In the genomic region with DNA sequence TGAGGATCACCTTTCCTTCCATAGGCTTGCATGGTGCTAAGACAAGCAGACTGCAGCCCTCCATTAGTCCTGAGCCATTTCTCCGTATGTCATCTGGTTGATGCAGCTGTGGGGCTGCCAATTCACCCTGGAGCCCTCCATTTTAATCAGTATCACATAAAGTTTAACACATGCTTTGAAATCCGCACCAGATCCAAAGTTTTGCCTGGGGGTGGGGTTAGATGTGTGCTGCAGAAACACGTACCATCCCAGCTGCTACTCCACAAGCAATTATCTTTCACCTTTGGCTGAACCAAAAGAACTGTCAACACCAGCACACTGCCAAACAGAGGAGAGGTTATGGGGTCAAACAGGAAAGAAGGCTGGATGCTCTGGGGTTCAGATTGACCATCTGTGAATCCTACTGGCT, we compare ENCODE assay signal across 9 mouse cellular contexts.
DNase-seq lines count a peak whose midpoint lies in the region; ATAC-seq and TF ChIP-seq lines count a peak whose summit lies in the region.
"Had no signal": no experiment of that assay in that cellular context is flagged by ENCODE, and none has a peak within 500 bp of the region (broad histone marks: within the 10 kb centered on the region; RNA-seq: fewer than 3 reads in every experiment).

No protein-coding gene starts in this region.

- WGBS in forebrain, embryonic 10.5 days = 49% methylated on average over 3 of the region's 3 CpGs
- WGBS in forebrain, embryonic 15.5 days = 42% methylated on average over 3 of the region's 3 CpGs
- 34% methylated on average over 3 of the region's 3 CpGs for WGBS in heart, adult 2 months
- WGBS in liver, embryonic 14.5 days (ENCODE audit: insufficient replicate concordance) = 54% methylated on average over 3 of the region's 3 CpGs
- 53% methylated on average over 3 of the region's 3 CpGs for WGBS in forebrain, embryonic 13.5 days

- TF ChIP-seq POLR2A in heart, adult 2 months (IDR thresholded peaks at IDR 0.05; ENCODE audit: insufficient read depth, low read depth, low read length) = no peak

- no peaks in the 10 kb centered on the region; the same call in 1 of the 2 replicates for H3K79me2 ChIP-seq in heart, adult 2 months (replicated peaks; ENCODE audit: control insufficient read depth, insufficient read depth, low read length)

- no peaks in the 10 kb centered on the region for H3K9me3 ChIP-seq in forebrain, embryonic 10.5 days
- no peaks in the 10 kb centered on the region for H3K9me3 ChIP-seq in forebrain, embryonic 15.5 days
- no peaks in the 10 kb centered on the region for H3K9me3 ChIP-seq in liver, embryonic 14.5 days (ENCODE audit: control insufficient read depth, low read length)
- no peaks in the 10 kb centered on the region for H3K9me3 ChIP-seq in forebrain, embryonic 13.5 days (replicated peaks)

- H3K27ac ChIP-seq in forebrain, embryonic 10.5 days = no peak overlapping the region
- no peak overlapping the region for H3K27ac ChIP-seq in forebrain, embryonic 15.5 days (replicated peaks)
- no peak overlapping the region for H3K27ac ChIP-seq in heart, adult 2 months
- no peak overlapping the region for H3K27ac ChIP-seq in liver, embryonic 14.5 days
- H3K27ac ChIP-seq in forebrain, embryonic 13.5 days = no peak overlapping the region

- peaks cover 7% of the 10 kb centered on the region for H3K4me1 ChIP-seq in forebrain, embryonic 10.5 days
- 0 out of 2 replicates have a peak, but pooled peaks cover 6% of the 10 kb centered on the region for H3K4me1 ChIP-seq in forebrain, embryonic 15.5 days
- peaks cover 6% of the 10 kb centered on the region for H3K4me1 ChIP-seq in heart, adult 2 months (ENCODE audit: control insufficient read depth, insufficient read depth, low read length)
- H3K4me1 ChIP-seq in liver, embryonic 14.5 days (replicated peaks; ENCODE audit: control insufficient read depth in 2 of 2, insufficient read depth in 2 of 2, low read length in 1 of 2) = peaks cover 0 to 3% of the 10 kb centered on the region in 2 experiments; a peak in 2 of 4 replicates
- H3K4me1 ChIP-seq in forebrain, embryonic 13.5 days = peaks cover 5% of the 10 kb centered on the region

- H3K36me3 ChIP-seq in forebrain, embryonic 10.5 days (replicated peaks) = no peaks in the 10 kb centered on the region
- H3K36me3 ChIP-seq in forebrain, embryonic 15.5 days = no peaks in the 10 kb centered on the region
- no peaks in the 10 kb centered on the region for H3K36me3 ChIP-seq in heart, adult 2 months (ENCODE audit: control insufficient read depth, insufficient read depth, low read length)
- H3K36me3 ChIP-seq in liver, embryonic 14.5 days (replicated peaks; ENCODE audit: control insufficient read depth, insufficient read depth, low read depth) = no peaks in the 10 kb centered on the region
- no peaks in the 10 kb centered on the region for H3K36me3 ChIP-seq in forebrain, embryonic 13.5 days (ENCODE audit: poor library complexity, severe bottlenecking)

- no peak overlapping the region for H3K9ac ChIP-seq in forebrain, embryonic 15.5 days (replicated peaks)
- H3K9ac ChIP-seq in heart, adult 2 months (ENCODE audit: low read depth, low read length) = no peak overlapping the region
- no peak overlapping the region for H3K9ac ChIP-seq in liver, embryonic 14.5 days (replicated peaks)
- no peak overlapping the region for H3K9ac ChIP-seq in forebrain, embryonic 13.5 days

- H3K27me3 ChIP-seq in forebrain, embryonic 10.5 days (ENCODE audit: poor library complexity, severe bottlenecking) = no peaks in the 10 kb centered on the region
- H3K27me3 ChIP-seq in forebrain, embryonic 15.5 days = no peaks in the 10 kb centered on the region
- no peaks in the 10 kb centered on the region for H3K27me3 ChIP-seq in heart, adult 2 months (ENCODE audit: control insufficient read depth, insufficient read depth, low read length)
- H3K27me3 ChIP-seq in liver, embryonic 14.5 days (ENCODE audit: control insufficient read depth, insufficient read depth, low read length) = no peaks in the 10 kb centered on the region
- no peaks in the 10 kb centered on the region for H3K27me3 ChIP-seq in forebrain, embryonic 13.5 days

- TF ChIP-seq CTCF in heart, adult 2 months (IDR thresholded peaks at IDR 0.05) = no peak
- TF ChIP-seq CTCF in liver, embryonic 14.5 days (IDR thresholded peaks at IDR 0.05; ENCODE audit: low read depth) = no peak

- intact Hi-C loops in heart, adult 2 months (cut with DNase I) = no loop called here
- intact Hi-C loops in left cerebral cortex, postnatal 25 days (cut with DNase I) = no loop called here

- no peak overlapping the region for H3K4me3 ChIP-seq in forebrain, embryonic 10.5 days
- no peak overlapping the region for H3K4me3 ChIP-seq in forebrain, embryonic 15.5 days
- H3K4me3 ChIP-seq in heart, adult 2 months = no peak overlapping the region
- no peak overlapping the region for H3K4me3 ChIP-seq in liver, embryonic 14.5 days (ENCODE audit: insufficient read depth in 1 of 2, low read depth in 2 of 2, low read length in 2 of 2)
- no peak overlapping the region for H3K4me3 ChIP-seq in forebrain, embryonic 13.5 days

- TF ChIP-seq EP300 in heart, adult 2 months (IDR thresholded peaks at IDR 0.05; ENCODE audit: insufficient read depth, low read depth, low read length) = no peak
- no peak for TF ChIP-seq EP300 in liver, embryonic 14.5 days (IDR thresholded peaks at IDR 0.05; ENCODE audit: low read depth)

- DNase-seq in forebrain, embryonic 10.5 days (ENCODE audit: extremely low spot score, low spot score) = peak; percentile 25
- DNase-seq in 3T3-L1 (ENCODE audit: low read depth, low spot score) = peak; percentile 66
- DNase-seq in heart, adult 2 months = peak; percentile 24 to 52
- DNase-seq in liver, embryonic 14.5 days (ENCODE audit: low read depth in 3 of 3, low spot score in 3 of 3) = peak; percentile 1 to 12 (median 3)
- no peak for DNase-seq in cerebellum, postnatal 10 days
- DNase-seq in left cerebral cortex, postnatal 25 days (ENCODE audit: low spot score in 2 of 2) = no peak
- DNase-seq: adrenal gland, postnatal 25 days had no signal

- no peak for ATAC-seq in forebrain, embryonic 15.5 days (replicated peaks)
- no peak for ATAC-seq in liver, embryonic 14.5 days (ENCODE audit: insufficient read depth)
- ATAC-seq in forebrain, embryonic 13.5 days = no peak

- H3K4me2 ChIP-seq in forebrain, embryonic 15.5 days (replicated peaks) = no peak overlapping the region
- no peak overlapping the region for H3K4me2 ChIP-seq in liver, embryonic 14.5 days (ENCODE audit: low read depth)
- no peak overlapping the region for H3K4me2 ChIP-seq in forebrain, embryonic 13.5 days

Comparison
In these comparisons a context has a peak if more than half of its experiments do, and no peak if none do; other contexts are left out.
1. DNase-seq: peak in forebrain, embryonic 10.5 days (single experiment), 3T3-L1 (single experiment), heart, adult 2 months (2 of 2) and liver, embryonic 14.5 days (3 of 3); none in cerebellum, postnatal 10 days (0 of 2) and left cerebral cortex, postnatal 25 days (0 of 2).